Mouse (Mus musculus) heart, adult 2 months (tissue): ENCODE measurements at regions not wholly inside any gene's neighbourhood (a gene's known extent, or its start where the extent isn't known, plus 50 kb on each side); places are given as distances from the start of the nearest gene placed in this dataset.

ENCODE experiments used
- CTCF ChIP-seq: fragments of 200-600 bp; IDR thresholded peaks from 2 replicates; pipeline ENCODE4 v1.8.1; 2022; ENCODE audit warnings: antibody characterized with exemption, mild to moderate bottlenecking, moderate library complexity
- EP300 ChIP-seq: fragments of 200-500 bp; IDR thresholded peaks from 2 replicates; pipeline ENCODE4 v1.6.1; 2011; ENCODE audit warnings: low read depth, low read length, control low read depth; ENCODE audit not compliant: insufficient read depth
- POLR2A ChIP-seq: fragments of 200-500 bp; IDR thresholded peaks from 2 replicates; pipeline ENCODE4 v1.6.1; 2011; ENCODE audit warnings: mild to moderate bottlenecking, low read depth, low read length, control low read depth; ENCODE audit not compliant: insufficient read depth

DNA sequence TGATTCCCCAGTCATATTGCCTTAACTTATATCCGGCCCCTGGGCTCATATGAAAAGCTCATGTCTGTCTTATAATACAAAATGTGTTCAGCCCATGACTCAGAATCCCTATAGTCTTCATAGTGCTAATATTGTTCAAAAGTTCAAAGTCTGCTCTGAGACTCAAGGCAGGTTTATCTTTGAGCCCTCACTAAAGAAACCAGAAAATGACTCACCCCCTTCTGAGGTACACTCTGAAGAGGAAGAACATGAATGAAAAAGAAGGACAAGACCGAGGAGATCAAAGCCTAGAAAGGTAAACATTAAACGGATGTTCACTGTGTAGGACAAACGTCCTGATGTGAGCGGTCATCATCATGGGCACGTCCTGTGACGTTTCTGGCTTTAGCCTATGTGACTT lies 145.1 kb upstream of the Id4 start:
- TF ChIP-seq CTCF, result no peak
- no peak for TF ChIP-seq POLR2A
- no peak for TF ChIP-seq EP300
